Mouse (Mus musculus): ENCODE measurements at regions not wholly inside any gene's neighbourhood (a gene's known extent, or its start where the extent isn't known, plus 50 kb on each side); places are given as distances from the start of the nearest gene placed in this dataset.

- no peak for TF ChIP-seq CTCF (IDR thresholded peaks at IDR 0.05; ENCODE audit: borderline replicate concordance, control insufficient read depth, extremely low read depth, insufficient read depth, low read length, poor library complexity)
- no peak for TF ChIP-seq POLR2A (IDR thresholded peaks at IDR 0.05; ENCODE audit: control insufficient read depth, extremely low read depth, insufficient read depth, low read length, poor library complexity)
These were observed 51.5 kb upstream of the Rnf24 start for GRCm38 (mm10) chr2:131404218-131404555.

Measured in thymus, adult 2 months (tissue).